Mouse (Mus musculus) heart, embryonic 10.5 days (tissue): ENCODE results near the gene Gtf2ird2. TPM values are rescaled to one million over a fixed set of nuclear protein-coding genes. Genes with fewer than 3 reads are reported as not detected.

Experiments used
- DNase-seq: peaks from one replicate; pipeline ENCODE4 v3.0.0-alpha.2; 2017; ENCODE audit warnings: low spot score
- H3K27ac ChIP-seq: fragments of 300-500 bp; sonication (generic); 2 replicates; pipeline ENCODE4 v1.5.1; 2016; ENCODE audit warnings: mild to moderate bottlenecking
- H3K27me3 ChIP-seq: fragments of 300-500 bp; sonication (generic); 2 replicates; pipeline ENCODE4 v1.6.1; 2016; ENCODE audit warnings: mild to moderate bottlenecking; ENCODE audit not compliant: poor library complexity, insufficient read depth, severe bottlenecking
- H3K36me3 ChIP-seq: fragments of 300-500 bp; sonication (generic); 2 replicates; pipeline ENCODE4 v1.6.1; 2016; ENCODE audit warnings: mild to moderate bottlenecking, moderate library complexity
- H3K4me1 ChIP-seq: fragments of 300-500 bp; sonication (generic); 2 replicates; pipeline ENCODE4 v1.6.1; 2016; ENCODE audit warnings: mild to moderate bottlenecking
- H3K4me3 ChIP-seq: fragments of 300-500 bp; sonication (generic); 2 replicates; pipeline ENCODE4 v1.5.1; 2016; ENCODE audit warnings: mild to moderate bottlenecking, moderate library complexity
- H3K9me3 ChIP-seq: fragments of 300-500 bp; sonication (generic); 2 replicates; pipeline ENCODE4 v1.6.1; 2016; ENCODE audit warnings: mild to moderate bottlenecking, moderate library complexity
- WGBS: fragments of 180-500 bp; shearing (Covaris S2); methylation state at CpG from one replicate; pipeline ENCODE4 v1.1.7; 2016; 5-methylcytosine and 5-hydroxymethylcytosine counted together
- polyA plus RNA-seq: library from polyadenylated mRNA; unstranded; fragments of >200 nt; fragmentation: Nextera tagmentation; extraction: Ambion mirVana; gene quantifications from 2 replicates; pipeline ENCODE4 v1.2.1, GENCODE M21; 2016

Gtf2ird2 gene
- polyA plus RNA-seq, 1 experiment from 2014 or later = 5.4 TPM

DNA sequence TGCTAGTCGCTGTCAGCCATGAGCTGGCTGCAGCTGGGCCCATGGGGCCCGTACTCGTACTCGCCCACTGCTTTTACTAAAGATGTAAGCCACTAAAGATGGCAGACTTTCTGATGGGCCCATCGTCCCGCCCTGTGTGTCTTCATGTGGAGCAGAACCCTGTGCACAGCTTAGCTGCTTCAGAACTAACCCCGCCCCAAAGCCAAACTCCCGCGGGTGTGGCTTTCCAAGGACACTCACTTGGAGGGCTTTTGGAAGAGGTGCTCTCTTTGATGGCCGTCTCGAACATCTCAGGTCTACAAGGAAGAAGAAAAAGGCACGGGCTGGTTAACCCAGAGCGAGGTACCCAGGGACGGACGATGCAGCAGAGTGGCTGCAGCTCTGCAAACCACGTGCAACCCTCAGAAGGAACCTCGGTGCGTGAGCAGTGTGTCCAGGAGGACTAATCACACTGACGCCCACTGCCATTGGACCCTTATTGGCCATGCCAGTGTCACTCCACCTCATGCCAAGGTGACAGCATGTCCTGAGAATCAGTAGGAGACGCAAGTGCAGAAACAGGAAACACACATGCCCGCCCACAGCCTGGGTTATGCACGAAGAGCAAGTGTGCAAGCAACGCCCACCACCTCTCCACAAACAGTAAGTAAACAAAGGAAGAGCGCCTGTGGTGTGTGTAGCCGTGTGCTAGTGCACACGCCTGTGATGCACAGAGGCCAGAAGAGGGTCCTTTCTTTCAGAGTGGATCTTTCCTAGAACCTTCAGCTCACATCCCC lies 60.0 kb downstream of the Gtf2ird2 start:
- H3K4me3 ChIP-seq = no peak overlapping the region
- H3K4me1 ChIP-seq = no peaks in the 10 kb centered on the region
- peaks cover 100% of the 10 kb centered on the region for H3K36me3 ChIP-seq
- no peak overlapping the region for H3K27ac ChIP-seq
- H3K9me3 ChIP-seq = no peaks in the 10 kb centered on the region
- DNase-seq = no peak
- WGBS = 93% methylated on average over 26 of the region's 26 CpGs
- no peaks in the 10 kb centered on the region for H3K27me3 ChIP-seq

DNA sequence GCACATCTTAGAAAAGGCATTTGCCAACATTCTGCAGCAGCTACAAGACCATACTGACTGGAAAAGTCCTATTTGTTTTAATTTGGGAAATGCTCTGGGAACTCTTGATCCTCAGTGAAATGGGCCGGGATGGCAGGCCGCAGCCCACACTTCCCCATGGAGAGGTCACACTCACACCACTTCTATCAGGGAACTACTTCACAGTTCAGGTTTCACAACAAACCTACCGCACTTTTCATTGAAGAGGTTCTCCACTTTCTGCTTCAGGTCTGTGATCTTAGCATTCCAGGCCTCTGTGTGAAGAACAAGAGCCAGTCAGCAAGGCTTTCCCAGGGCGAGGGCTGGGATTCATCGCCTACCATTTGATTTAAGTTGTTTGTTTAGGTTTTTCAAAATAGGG lies 61.1 kb downstream of the Gtf2ird2 start:
- no peak overlapping the region for H3K27ac ChIP-seq
- H3K4me1 ChIP-seq = no peaks in the 10 kb centered on the region
- WGBS = 92% methylated on average over 5 of the region's 5 CpGs
- no peak for DNase-seq
- H3K4me3 ChIP-seq = no peak overlapping the region
- H3K9me3 ChIP-seq = no peaks in the 10 kb centered on the region
- no peaks in the 10 kb centered on the region for H3K27me3 ChIP-seq
- peaks cover 100% of the 10 kb centered on the region for H3K36me3 ChIP-seq

DNA sequence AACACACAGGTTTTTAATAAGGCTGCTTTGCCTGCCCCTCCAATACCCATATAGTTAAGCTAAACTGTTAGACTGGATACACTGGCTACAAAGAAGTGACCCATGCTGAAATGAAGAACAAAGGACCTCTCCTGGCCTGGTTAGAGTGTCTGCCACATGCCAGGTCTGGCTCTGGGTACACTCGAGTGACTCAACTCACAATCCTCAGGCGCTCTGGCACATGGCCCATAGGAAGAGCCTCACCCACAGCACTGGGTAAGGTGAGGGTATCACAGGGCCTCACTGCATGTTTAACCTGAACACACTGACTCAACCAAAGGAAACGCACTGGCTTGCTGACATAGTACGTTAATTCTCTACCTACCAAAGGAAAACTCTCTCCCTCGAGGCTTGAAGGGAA lies 62.3 kb downstream of the Gtf2ird2 start:
- H3K27me3 ChIP-seq = no peaks in the 10 kb centered on the region
- WGBS = 94% methylated on average over 5 of the region's 5 CpGs
- H3K9me3 ChIP-seq = no peaks in the 10 kb centered on the region
- H3K27ac ChIP-seq = no peak overlapping the region
- H3K4me1 ChIP-seq = no peaks in the 10 kb centered on the region
- DNase-seq = no peak
- no peak overlapping the region for H3K4me3 ChIP-seq
- peaks cover 98% of the 10 kb centered on the region for H3K36me3 ChIP-seq

DNA sequence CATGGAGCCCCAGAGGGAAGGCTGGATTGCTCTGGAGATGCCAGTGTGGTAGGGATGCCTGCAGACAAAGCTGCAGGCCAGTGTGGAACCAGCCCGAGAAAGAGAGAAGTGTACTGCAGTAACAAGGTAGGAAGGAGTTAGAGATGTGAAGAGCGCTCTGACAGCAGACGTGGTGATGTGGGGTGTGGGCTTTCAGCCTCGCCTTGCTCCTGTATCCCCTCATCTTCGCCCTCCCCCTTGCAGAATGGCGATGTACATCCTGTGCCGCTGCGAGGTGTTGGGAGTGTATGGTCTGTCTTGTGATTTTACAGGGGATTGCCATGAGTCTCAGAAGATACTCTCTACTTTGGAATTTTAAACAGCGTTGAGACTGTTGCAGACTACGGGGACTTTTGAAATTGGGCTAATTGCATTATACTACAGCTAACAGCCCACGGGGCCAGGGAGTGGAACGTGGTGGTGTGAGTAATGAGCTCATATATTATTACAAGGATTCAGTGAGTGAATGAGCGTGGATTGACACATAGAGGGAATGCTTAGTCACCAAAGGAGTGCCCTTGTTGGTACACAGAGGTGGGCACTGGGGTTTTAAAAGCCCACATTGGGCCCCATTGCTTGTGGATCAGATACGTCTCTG lies 64.9 kb downstream of the Gtf2ird2 start:
- Histone ChIP-seq H3K36me3 (peaks cover 98% of the 10 kb centered on the region), H3K4me3 (no peak overlapping the region), H3K27me3 (no peaks in the 10 kb centered on the region), H3K9me3 (no peaks in the 10 kb centered on the region), H3K27ac (no peak overlapping the region), H3K4me1 (no peaks in the 10 kb centered on the region)
- 91% methylated on average over 14 of the region's 14 CpGs for WGBS
- no peak for DNase-seq

DNA sequence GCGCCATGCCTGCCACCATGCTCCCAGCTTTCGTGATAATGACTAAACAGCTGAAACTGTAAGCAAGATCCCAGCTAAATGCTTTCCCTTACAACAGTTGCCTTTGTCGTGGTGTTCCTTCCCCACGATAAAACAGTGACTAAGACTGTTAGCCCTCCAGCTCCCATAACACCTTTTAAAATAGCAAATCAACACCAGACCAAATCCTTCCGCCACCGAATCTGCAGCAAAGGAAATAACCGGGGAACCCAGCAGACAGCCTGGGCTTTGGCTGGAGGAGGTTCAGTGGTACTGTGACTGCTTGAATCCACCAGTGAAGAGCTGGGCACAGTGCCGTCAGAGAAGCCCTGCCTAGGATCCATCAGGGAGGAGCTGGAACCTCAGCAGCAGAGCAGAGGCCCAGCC lies 65.4 kb downstream of the Gtf2ird2 start:
- no peak overlapping the region for H3K4me3 ChIP-seq
- WGBS = 87% methylated on average over 8 of the region's 8 CpGs
- no peaks in the 10 kb centered on the region for H3K9me3 ChIP-seq
- peaks cover 98% of the 10 kb centered on the region for H3K36me3 ChIP-seq
- no peak for DNase-seq
- no peaks in the 10 kb centered on the region for H3K4me1 ChIP-seq
- H3K27ac ChIP-seq = no peak overlapping the region
- no peaks in the 10 kb centered on the region for H3K27me3 ChIP-seq

DNA sequence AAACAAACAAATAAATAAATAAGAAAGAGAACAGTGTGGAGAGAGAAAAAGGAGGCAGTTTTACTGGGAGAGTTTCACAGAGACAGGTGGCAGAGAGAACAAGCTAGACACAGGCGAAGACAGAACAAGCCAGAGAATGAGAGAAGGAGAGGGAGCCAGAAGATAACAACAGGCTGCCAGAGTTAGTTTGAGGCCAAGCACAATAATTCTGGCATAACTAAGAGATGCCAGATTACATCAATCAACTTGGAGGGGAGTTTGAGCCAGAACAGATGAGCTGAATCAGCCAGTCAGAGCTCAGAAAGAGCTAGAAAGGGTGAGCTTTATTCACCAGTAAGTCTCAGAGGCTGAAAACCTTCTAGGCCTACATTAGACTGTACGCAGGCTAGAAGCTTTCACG lies 66.8 kb downstream of the Gtf2ird2 start:
- no peaks in the 10 kb centered on the region for H3K9me3 ChIP-seq
- no peak overlapping the region for H3K27ac ChIP-seq
- H3K4me3 ChIP-seq = no peak overlapping the region
- H3K36me3 ChIP-seq = peaks cover 98% of the 10 kb centered on the region
- DNase-seq = no peak
- H3K4me1 ChIP-seq = no peaks in the 10 kb centered on the region
- WGBS = 92% methylated on average over 3 of the region's 3 CpGs
- no peaks in the 10 kb centered on the region for H3K27me3 ChIP-seq

DNA sequence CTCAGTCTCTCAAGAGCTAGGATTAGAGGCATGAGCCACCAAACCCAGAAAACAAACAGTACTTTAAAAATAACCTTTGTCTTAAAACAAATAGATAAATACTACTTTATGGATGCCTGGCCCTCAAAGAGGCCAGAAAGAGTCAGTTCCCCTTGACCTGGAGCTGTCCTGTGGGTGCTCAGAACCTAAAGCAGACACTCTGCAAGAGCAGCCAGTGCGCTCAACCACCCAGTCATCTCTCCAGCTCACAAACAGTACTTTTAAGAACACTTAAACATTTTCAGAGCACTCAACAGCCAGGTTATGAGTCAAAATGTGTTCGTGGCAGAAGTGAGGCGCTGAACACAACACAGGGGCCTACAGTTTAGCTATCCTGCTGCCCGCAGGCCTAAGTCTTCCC lies 67.3 kb downstream of the Gtf2ird2 start:
- Histone ChIP-seq H3K9me3 (no peaks in the 10 kb centered on the region), H3K4me3 (no peak overlapping the region), H3K4me1 (no peaks in the 10 kb centered on the region), H3K27ac (no peak overlapping the region), H3K27me3 (no peaks in the 10 kb centered on the region), H3K36me3 (peaks cover 98% of the 10 kb centered on the region)
- no peak for DNase-seq
- 98% methylated on average over 4 of the region's 4 CpGs for WGBS

DNA sequence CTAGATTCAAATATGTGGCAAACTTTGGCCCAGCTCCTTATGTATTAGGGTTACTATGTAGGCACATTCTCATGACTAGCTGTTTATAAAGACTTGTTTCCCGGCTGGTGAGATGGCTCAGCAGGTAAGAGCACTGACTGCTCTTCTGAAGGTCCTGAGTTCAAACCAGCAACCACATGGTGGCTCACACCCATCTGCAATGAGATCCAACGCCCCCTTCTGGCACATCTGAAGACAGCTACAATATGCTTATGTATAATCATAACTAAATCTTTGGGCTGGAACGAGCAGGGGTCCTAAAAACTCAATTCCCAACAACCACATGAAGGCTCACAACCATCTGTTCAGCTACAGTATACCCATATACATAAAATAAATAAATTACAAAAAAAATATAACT lies 70.0 kb downstream of the Gtf2ird2 start:
- no peak overlapping the region for H3K4me3 ChIP-seq
- DNase-seq = no peak
- no peaks in the 10 kb centered on the region for H3K9me3 ChIP-seq
- H3K27me3 ChIP-seq = no peaks in the 10 kb centered on the region
- H3K36me3 ChIP-seq = peaks cover 96% of the 10 kb centered on the region
- H3K4me1 ChIP-seq = no peaks in the 10 kb centered on the region
- 70% methylated on average over 3 of the region's 3 CpGs for WGBS
- H3K27ac ChIP-seq = no peak overlapping the region

DNA sequence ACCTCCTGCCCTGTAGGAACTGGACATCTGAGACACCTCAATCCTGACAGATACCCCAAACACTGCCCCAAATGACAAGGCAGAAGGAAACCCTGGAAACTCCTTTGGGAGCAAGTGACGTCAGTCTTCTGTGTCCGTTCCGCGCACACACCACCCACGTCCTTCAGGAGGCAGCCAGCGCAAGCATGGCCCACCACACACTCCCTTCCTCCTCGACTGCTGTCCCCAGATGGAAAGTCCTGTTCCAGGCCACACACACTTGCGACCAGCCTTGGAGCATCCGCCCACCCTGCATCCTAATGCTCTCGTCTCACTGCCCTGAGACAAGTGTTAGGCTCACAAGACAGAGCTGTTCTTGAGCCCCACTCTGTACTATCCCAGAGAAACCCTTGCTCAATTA lies 71.5 kb downstream of the Gtf2ird2 start:
- no peaks in the 10 kb centered on the region for H3K9me3 ChIP-seq
- H3K4me1 ChIP-seq = no peaks in the 10 kb centered on the region
- no peak overlapping the region for H3K4me3 ChIP-seq
- peaks cover 97% of the 10 kb centered on the region for H3K36me3 ChIP-seq
- WGBS = 92% methylated on average over 10 of the region's 10 CpGs
- H3K27me3 ChIP-seq = no peaks in the 10 kb centered on the region
- no peak for DNase-seq
- H3K27ac ChIP-seq = no peak overlapping the region

DNA sequence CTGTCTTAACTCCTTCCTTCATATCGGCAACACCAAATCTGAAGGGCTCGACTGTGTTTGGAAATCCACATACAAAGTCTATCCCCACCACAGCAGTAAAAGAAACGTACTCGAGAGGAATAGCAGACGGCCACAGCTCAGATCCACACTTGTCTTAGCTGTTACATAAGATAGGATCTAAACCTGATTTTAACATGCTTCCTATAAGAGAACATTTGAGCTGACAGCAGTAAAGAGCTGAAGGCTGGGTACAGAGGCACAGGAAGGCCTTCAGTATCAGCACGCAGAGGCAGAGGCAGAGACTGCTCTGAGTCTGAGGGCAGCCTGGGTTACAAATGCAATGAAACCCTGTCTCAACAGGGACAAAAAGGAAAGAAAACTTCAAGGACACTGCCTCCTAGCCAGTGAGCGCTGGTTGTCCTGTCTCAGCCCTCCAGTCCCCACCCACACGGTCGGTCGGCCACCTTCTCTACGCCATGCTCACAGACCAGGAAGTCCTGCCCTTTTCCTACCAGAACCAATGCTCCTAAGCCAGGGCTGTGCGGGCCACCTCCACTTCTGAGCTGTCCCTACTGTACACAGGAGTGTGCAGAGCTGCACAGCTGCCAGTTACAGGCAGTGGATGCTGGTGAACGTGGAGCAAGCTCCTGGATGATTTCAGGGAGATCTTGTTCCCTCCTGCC lies 73.7 kb downstream of the Gtf2ird2 start:
- Histone ChIP-seq H3K36me3 (peaks cover 98% of the 10 kb centered on the region), H3K4me1 (no peaks in the 10 kb centered on the region), H3K27ac (no peak overlapping the region), H3K27me3 (no peaks in the 10 kb centered on the region), H3K9me3 (no peaks in the 10 kb centered on the region), H3K4me3 (no peak overlapping the region)
- 88% methylated on average over 13 of the region's 13 CpGs for WGBS
- no peak for DNase-seq

DNA sequence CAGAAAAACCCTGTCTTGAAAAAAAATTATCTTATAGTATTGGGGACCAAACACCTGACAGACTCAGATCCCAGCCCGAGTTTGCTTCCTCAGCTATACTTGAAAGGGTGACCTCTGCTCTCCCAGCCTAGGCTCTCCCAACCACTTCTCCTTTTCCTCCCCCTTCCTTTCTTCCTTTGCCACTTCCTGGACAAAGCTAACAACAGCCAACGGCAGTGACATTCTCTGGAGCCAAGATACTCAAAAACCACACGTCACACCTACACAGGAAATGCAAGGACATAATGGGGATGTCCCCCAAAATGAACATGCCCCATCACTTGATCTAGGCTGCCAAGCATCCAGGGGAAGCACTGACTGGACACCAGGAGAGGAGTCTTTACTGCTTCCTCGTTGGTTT lies 74.6 kb downstream of the Gtf2ird2 start:
- 73% methylated on average over 4 of the region's 4 CpGs for WGBS
- H3K4me3 ChIP-seq = no peak overlapping the region
- no peaks in the 10 kb centered on the region for H3K4me1 ChIP-seq
- H3K27me3 ChIP-seq = no peaks in the 10 kb centered on the region
- no peak overlapping the region for H3K27ac ChIP-seq
- no peak for DNase-seq
- no peaks in the 10 kb centered on the region for H3K9me3 ChIP-seq
- peaks cover 98% of the 10 kb centered on the region for H3K36me3 ChIP-seq

DNA sequence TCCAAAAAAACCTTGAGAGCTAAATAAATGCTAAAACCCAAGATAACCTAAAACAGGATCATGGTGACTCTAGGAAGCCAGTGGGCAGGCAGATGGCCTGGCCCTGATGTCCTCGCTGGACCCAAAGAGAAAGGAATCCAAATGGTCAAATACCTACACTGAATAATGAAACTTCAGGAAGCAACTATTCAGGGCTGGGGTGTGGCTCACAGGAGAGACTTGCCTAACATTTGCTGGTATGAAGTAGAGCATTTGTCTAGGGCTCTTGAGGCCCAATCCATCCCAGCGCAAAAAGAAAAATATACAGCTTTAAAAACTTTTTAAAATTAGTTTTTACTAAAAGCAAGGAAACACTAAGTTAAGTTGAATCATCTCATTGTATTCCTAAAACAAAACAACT lies 75.1 kb downstream of the Gtf2ird2 start:
- Histone ChIP-seq H3K27ac (no peak overlapping the region), H3K4me1 (no peaks in the 10 kb centered on the region), H3K27me3 (no peaks in the 10 kb centered on the region), H3K4me3 (no peak overlapping the region), H3K36me3 (peaks cover 98% of the 10 kb centered on the region), H3K9me3 (no peaks in the 10 kb centered on the region)
- DNase-seq = no peak
- 94% methylated on average over 2 of the region's 2 CpGs for WGBS

DNA sequence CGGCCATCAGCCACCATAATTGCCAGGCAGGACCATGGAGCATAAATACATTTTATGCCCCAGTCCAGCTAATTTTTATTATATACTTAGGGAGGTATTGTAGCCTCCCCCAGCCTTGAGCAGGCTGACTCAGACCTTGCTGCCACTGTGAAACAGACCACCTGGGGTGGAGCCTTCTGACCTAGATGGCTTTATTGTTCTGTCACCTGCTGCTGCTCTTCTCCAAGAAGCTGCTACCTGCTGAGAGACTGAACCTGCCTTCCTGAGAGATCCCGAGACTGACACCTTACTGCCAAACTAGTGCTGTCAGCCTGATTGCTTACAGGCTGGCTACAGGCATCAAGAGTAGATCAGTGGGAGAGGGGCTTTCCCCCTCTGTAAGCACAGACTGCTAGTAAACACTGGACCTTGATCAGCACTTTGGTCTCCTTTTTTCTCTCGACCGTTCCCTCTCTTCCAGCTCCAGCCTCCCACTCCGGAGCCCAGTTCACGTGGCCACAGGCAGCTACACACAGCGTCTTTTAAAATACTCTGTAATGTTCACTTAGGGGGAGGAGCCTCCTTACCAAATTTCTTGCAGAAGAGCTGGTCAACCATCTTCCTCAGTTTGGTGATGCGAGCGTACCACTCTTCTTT lies 76.3 kb downstream of the Gtf2ird2 start:
- Histone ChIP-seq H3K27ac (no peak overlapping the region), H3K36me3 (peaks cover 98% of the 10 kb centered on the region)
- 93% methylated on average over 9 of the region's 9 CpGs for whole genome bisulfite sequencing

More for the DNA sequence above, 76.3 kb downstream of the Gtf2ird2 start:
- no peaks in the 10 kb centered on the region for H3K27me3 ChIP-seq
- no peaks in the 10 kb centered on the region for H3K4me1 ChIP-seq
- no peaks in the 10 kb centered on the region for H3K9me3 ChIP-seq
- H3K4me3 ChIP-seq = no peak overlapping the region
- no peak for DNase-seq
